Mouse (Mus musculus) left cerebral cortex, postnatal 36 days (tissue): ENCODE measurements around the gene Dlgap4. TPM values are rescaled to one million over a fixed set of nuclear protein-coding genes. Genes with fewer than 3 reads are reported as not detected.

Source experiments
- DNase-seq, 2 experiments: peaks; one replicate each; pipeline ENCODE4 v3.0.0; 2021 to 2022; ENCODE audit warnings: low spot score in 2 of 2, mixed read lengths in 1 of 2
- intact Hi-C: fragments of 180-260 bp; cut with DNase I; formaldehyde crosslinking; loops from one replicate; pipeline ENCODE4 v1.15.1; 2025
- total RNA-seq, 2 experiments: library from RNA; stranded (reverse); gene quantifications; 2 replicates each; pipeline ENCODE4 v1.2.3; 2021

The Dlgap4 gene
- total RNA-seq, 2 experiments from 2014 or later, result 224 to 241 TPM

- no peak for DNase-seq
- intact Hi-C loops, result loop anchor here (5.0 kb wide), 1 partner anchor 36 kb away; no protein-coding TSS in a partner anchor
Measured at GRCm38 (mm10) chr2:156763101-156763500, 149.6 kb downstream of the Dlgap4 start.

- no peak for DNase-seq
- intact Hi-C loops, result loop anchor here (5.0 kb wide), 1 partner anchor 37 kb away; no protein-coding TSS in a partner anchor
Measured at GRCm38 (mm10) chr2:156764022-156764421, 150.5 kb downstream of the Dlgap4 start.

GRCm38 (mm10) chr2:156764747-156765146 lies 151.2 kb downstream of the Dlgap4 start:
- DNase-seq, result no peak
- intact Hi-C loops, result loop anchor here (5.0 kb wide), 1 partner anchor 37 kb away; no protein-coding TSS in a partner anchor

- no peak for DNase-seq
- intact Hi-C loops, result no loop called here
Measured at GRCm38 (mm10) chr2:156765593-156765992, 152.1 kb downstream of the Dlgap4 start.

- peak in 1 of 2 experiments; percentile 24 for DNase-seq
Measured at GRCm38 (mm10) chr2:156766227-156767019, 152.9 kb downstream of the Dlgap4 start.

GRCm38 (mm10) chr2:156767108-156767507 lies 153.6 kb downstream of the Dlgap4 start:
- intact Hi-C loops, result no loop called here
- DNase-seq, result no peak

More at GRCm38 (mm10) chr2:156766227-156767019, 152.9 kb downstream of the Dlgap4 start:
- intact Hi-C loops, result no loop called here

GRCm38 (mm10) chr2:156769274-156769673 lies 155.8 kb downstream of the Dlgap4 start:
- intact Hi-C loops, result no loop called here
- no peak for DNase-seq

- DNase-seq, result no peak
- intact Hi-C loops, result no loop called here
Measured at GRCm38 (mm10) chr2:156773470-156773869, 160.0 kb downstream of the Dlgap4 start.

- intact Hi-C loops, result no loop called here
- DNase-seq, result peak in 1 of 2 experiments; percentile 32
Measured at GRCm38 (mm10) chr2:156774035-156774737, 160.7 kb downstream of the Dlgap4 start.

- DNase-seq, result no peak
- intact Hi-C loops, result no loop called here
Measured at GRCm38 (mm10) chr2:156774738-156775454, 161.4 kb downstream of the Dlgap4 start, which contains the start of gene Myl9. Myl9 (plus strand) TSS chr2:156775420.

GRCm38 (mm10) chr2:156775455-156776435 lies 162.2 kb downstream of the Dlgap4 start:
- no peak for DNase-seq
- intact Hi-C loops, result no loop called here

- DNase-seq, result no peak
- intact Hi-C loops, result no loop called here
Measured at GRCm38 (mm10) chr2:156776907-156777306, 163.4 kb downstream of the Dlgap4 start.

- intact Hi-C loops, result no loop called here
- no peak for DNase-seq
Measured at GRCm38 (mm10) chr2:156777326-156778004, 164.0 kb downstream of the Dlgap4 start.

- intact Hi-C loops, result no loop called here
Measured at GRCm38 (mm10) chr2:156778571-156778970, 165.1 kb downstream of the Dlgap4 start.

GRCm38 (mm10) chr2:156779036-156779435 lies 165.5 kb downstream of the Dlgap4 start:
- intact Hi-C loops, result no loop called here
- no peak for DNase-seq

More at GRCm38 (mm10) chr2:156778571-156778970, 165.1 kb downstream of the Dlgap4 start:
- DNase-seq, result no peak

- DNase-seq, result no peak
Measured at GRCm38 (mm10) chr2:156779488-156779887, 166.0 kb downstream of the Dlgap4 start.

GRCm38 (mm10) chr2:156780129-156780528 lies 166.6 kb downstream of the Dlgap4 start:
- no peak for DNase-seq
- intact Hi-C loops, result no loop called here

More at GRCm38 (mm10) chr2:156779488-156779887, 166.0 kb downstream of the Dlgap4 start:
- intact Hi-C loops, result no loop called here

GRCm38 (mm10) chr2:156780752-156781151 lies 167.2 kb downstream of the Dlgap4 start:
- DNase-seq, result no peak
- intact Hi-C loops, result no loop called here
